Mouse (Mus musculus) bone marrow, adult 2 months (tissue): ENCODE results near the gene Hist1h4f.

Experiments
- CTCF ChIP-seq: fragments of 200-500 bp; IDR thresholded peaks from 2 replicates; pipeline ENCODE4 v1.5.1; 2011; ENCODE audit warnings: low read length, control low read depth; ENCODE audit not compliant: control insufficient read depth, insufficient read depth
- POLR2A ChIP-seq: fragments of 200-500 bp; IDR thresholded peaks from 2 replicates; pipeline ENCODE4 v1.6.1; 2011; ENCODE audit warnings: low read depth, mild to moderate bottlenecking, control low read depth, low read length, borderline replicate concordance; ENCODE audit not compliant: control insufficient read depth

DNA sequence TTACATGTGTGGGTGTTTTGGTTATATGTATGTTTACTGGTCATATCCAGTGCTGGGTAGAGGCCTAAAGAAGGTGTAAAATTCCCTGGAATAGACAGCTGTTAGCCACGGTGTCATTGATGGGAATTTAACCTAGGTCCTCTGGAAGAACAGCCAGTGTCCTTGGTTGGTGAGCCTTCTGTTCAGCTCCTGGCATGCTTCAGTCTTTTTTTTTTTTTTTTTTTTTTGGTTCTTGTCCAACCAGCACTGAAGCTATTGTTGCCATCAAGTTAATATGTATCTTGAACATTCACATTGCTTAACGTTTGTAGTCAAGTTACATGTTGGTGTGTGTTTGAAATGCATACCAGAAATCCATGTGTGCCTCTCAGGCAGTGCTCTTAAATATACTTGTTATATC is 13.0 kb upstream of the Hist1h4f start:
- no peak for TF ChIP-seq POLR2A
- TF ChIP-seq CTCF: no peak
